Mouse (Mus musculus): Measurements from ENCODE around the gene Lrrc71.

DNA sequence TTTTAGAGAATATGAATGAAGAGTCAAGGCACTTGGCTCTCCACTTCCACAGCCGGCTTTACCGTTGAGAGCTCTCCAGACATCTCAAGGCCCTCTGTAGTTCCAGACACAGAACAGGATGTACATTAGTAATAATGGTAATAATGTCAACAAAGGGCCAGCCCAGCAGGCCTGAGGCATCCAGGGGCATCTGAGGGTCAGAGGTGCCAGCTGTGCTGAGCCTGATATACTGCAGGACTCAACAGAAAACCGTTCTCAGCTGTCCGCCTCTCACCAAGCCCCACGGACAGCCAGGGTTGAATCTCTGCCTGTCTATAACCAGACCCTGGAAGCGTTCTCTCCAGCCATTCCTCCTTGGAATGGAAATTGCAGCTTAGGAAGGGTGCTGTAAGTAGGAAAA, 23.9 kb downstream of the Lrrc71 start:
- no peak for TF ChIP-seq ZC3H11A (IDR thresholded peaks at IDR 0.05; ENCODE audit: borderline replicate concordance, low read depth, low read length)
- no peak for TF ChIP-seq MAFK (IDR thresholded peaks at IDR 0.05; ENCODE audit: insufficient read depth, low read depth, low read length)
- TF ChIP-seq HCFC1 (IDR thresholded peaks at IDR 0.05; ENCODE audit: borderline replicate concordance, insufficient read depth, low read length), result no peak
- TF ChIP-seq CHD2 (IDR thresholded peaks at IDR 0.05; ENCODE audit: low read depth, low read length), result no peak
